Mouse (Mus musculus): ENCODE results near the gene Ccdc9b.

Ccdc9b gene

DNA sequence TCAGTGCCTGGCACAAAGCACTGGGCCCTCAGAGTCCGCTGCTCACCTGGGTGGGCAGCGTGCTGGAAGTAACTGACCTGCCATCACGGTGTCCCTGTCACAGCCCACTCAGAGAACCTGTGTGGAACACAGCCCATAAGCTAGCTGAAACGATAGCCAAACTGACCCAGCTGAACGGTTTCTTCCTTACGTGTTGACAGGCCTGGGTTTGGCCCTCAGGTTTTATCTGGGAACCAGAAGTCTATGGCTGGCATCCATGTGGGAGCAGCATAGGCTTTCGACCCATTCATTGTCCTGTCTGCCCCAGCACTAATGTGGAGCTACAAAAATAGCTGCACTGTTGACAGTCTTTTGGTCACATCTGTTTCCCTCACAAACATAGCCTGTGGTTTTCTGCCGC, 12.0 kb downstream of the Ccdc9b start:
- in situ Hi-C loops (cut with MboI; ENCODE audit: low sequenced_read_pairs), result no loop called here

DNA sequence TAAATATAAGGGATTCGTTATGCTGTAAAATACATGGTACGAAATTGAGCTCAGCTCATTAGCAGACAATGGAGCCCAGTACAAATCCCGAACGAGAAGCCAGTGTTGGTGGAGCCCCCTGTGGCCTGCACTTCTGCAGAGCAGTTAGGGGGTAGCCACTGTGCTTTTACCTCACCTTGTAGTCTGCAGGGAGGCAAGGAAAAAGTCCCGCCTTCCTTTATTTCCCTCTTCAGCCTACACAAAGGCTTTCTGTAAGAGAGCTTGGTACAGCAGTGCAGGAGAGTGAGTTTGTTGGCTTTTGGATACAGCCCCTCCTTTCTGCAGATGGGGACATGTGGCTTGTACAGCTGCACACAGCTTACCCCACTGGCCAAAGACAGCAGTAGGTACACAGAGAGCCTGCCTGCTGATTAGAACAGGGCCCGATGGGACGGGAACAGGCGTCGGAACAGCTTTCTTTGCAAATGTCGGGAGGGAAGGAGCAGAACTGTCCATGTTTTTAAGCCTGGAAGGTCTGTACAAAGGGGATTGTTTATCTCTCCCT, 13.0 kb downstream of the Ccdc9b start:
- in situ Hi-C loops (cut with MboI; ENCODE audit: low sequenced_read_pairs), result loop anchor here (25.0 kb wide), 1 partner anchor 262 kb away; the partner anchor contains the start of gene Srp14

DNA sequence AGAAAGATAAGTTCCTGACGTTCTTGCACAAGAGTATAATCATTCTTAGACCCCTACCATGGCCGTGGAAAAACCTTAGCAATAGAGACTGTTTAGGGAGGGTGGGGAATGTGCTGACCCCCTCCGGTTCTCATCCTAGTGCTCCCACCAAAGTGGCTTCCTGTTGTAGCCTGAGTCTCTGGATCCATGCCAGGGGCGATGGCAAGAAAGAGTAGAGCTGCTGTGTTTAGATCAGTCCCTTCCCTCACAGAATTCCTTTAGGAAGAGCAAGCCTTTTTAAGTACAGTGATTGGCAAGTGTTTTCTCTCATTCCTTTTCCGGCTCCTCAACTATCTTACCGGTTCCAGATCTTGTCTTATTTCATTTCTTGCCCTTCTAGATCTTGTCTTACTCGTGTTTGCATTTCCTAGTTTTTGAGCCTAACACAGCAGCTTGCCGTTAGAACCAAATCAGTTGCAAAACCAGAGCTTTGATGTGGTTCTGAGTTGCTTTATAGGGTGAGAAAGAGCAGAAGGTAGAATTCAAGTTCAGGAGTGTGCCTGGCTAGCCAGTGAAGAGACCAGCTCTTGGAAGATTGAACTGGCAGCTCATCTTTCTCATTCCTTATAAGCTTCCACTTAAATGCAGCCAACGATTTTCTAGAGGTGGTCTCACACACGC, 15.0 kb downstream of the Ccdc9b start:
- in situ Hi-C loops (cut with MboI; ENCODE audit: low sequenced_read_pairs), result loop anchor here (25.0 kb wide), 1 partner anchor 260 kb away; the partner anchor contains the start of gene Srp14

DNA sequence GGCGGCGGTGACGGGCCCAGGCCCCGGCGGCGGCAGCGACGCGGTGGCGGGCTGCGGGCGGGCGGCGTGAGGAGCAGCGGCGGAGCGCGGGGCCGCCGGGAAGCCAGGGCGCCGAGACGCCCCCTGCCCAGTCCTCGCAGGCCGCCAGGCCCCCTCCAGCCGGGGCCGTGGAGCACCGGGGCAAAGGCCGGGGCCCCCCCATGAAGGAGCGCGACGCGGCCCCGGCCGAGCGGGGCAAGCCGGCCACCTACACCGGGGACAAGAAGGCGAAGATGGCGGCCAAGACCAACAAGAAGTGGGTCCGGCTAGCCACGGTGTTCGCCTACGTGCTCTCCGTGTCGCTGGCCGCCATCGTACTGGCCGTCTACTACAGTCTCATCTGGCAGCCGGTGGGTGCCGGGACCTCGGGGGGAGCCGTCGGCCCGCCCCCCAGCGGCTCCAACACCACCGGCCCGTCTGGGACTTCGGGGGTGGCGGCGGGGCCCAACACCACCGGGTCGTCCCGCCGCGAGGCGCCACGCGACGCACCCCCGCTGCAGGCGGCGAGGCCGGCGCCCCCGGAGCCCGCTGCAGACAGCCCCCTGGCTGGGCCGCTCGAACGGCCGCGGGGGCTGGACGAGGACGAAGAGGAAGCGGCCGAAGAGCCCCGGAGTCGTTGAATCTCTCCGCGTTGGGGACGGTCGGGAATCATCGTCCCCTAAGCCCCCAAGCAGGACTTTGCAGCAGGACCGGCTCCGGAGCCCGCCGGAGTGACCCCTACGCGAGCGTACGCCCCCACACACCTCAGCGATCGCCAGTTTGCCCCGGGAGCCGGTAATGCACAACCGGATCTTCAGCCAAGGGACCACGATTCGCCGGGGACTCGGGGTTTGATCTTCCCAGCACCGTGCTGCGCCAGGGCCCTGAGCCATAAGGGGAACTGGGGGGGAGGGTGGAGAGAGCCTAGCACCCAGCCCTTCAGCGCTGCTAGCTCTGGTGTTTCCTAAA, 16.3 kb downstream of the Ccdc9b start:
- in situ Hi-C loops (cut with MboI; ENCODE audit: low sequenced_read_pairs), result loop anchor here (25.0 kb wide), 1 partner anchor 259 kb away; the partner anchor contains the start of gene Srp14

- in situ Hi-C loops (cut with MboI; ENCODE audit: low sequenced_read_pairs), result loop anchor here (25.0 kb wide), 1 partner anchor 258 kb away; the partner anchor contains the start of gene Srp14
Measured at GRCm38 (mm10) chr2:118745232-118745884, 17.1 kb downstream of the Ccdc9b start, which contains the start of gene Inafm2. TSS of gene Inafm2 (plus strand) at chr2:118745758.

DNA sequence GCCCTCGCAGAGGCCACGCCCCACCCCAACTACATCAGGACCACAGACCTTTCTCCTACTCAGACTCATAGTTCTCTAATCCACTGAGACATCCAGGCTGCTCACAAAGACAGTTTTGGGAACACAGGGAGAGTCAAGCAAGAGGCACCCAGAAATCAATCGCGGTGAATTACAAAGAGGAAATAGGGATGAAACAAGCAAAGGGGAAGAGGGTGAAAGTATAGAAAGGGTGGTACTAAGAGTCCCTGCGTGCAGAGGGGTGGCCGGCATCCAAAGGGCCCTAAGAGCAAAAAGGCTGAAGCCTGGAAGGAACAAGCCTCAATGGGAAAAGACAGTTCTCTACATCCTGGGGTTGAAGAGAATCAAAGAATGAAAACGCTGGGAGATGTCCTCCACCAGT, 17.8 kb downstream of the Ccdc9b start:
- in situ Hi-C loops (cut with MboI; ENCODE audit: low sequenced_read_pairs), result loop anchor here (25.0 kb wide), 1 partner anchor 257 kb away; the partner anchor contains the start of gene Srp14

DNA sequence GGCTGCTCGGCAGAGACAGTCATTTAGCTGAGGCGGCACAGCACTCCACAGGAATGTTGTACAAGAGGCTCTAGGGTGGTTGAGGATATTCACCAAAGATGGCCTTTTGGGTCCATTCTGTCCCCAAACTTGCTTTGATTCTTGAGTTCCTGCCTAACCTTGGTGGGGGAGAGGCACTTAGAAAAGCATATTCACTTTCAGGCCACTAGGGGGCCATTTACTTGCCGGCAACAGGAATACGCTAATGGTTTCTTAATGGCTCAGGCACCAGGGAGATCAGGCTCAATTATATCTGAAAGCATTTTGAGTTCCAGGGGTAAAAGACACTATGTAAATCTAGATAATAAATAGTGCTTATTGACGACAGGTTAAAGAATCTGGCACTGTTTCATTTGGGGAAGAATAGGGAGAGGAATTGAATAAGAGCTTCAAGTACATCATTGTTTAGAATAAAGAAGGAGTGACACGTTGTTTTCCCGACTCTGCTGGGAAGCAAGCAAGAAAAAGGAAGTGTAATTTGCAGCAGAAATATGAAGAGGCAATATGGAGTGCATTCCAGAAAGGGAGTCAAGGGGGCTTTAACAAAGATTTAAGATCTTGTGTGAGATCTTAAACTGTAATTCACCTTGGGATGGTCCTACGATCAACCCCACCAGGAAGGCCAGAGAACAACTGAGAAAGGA, 19.1 kb downstream of the Ccdc9b start:
- in situ Hi-C loops (cut with MboI; ENCODE audit: low sequenced_read_pairs), result loop anchor here (25.0 kb wide), 1 partner anchor 256 kb away; the partner anchor contains the start of gene Srp14

DNA sequence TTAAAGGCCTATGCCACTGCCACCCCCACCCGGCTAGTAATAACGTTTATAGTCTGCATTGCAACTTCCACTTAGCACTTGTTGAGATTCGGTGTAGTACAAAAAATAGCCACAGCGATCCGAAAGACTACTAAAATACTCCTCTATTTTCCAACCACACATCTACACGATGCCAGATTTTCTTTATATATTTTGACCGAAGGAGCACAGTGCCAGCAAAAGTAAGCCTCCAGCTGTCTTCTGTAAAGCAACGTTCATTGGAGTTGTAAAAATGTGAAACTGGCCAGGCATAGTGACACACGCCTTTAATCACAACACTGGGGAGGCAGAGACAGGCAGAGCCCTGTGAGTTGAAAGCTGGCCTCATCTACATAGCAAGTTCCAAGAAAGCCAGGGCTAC, 21.3 kb downstream of the Ccdc9b start:
- in situ Hi-C loops (cut with MboI; ENCODE audit: low sequenced_read_pairs), result loop anchor here (25.0 kb wide), 1 partner anchor 254 kb away; the partner anchor contains the start of gene Srp14

DNA sequence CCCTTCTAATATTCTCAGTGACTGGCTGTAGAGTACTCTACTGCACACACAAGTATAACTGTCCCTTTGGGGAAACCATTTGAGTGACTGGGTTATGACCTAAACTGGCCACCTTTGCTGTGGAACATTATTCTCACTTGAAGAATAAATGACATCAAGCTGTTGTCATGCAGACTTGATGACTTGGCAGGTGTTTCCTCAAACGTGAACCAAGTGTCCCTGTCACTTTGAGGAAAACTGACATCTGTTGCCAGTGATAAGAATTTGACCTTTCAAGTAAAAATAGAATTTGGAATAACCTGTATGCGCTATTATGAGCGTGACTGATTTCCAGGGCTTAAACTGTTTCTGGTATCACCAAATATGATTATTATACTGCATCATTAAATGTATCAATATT, 22.1 kb downstream of the Ccdc9b start:
- in situ Hi-C loops (cut with MboI; ENCODE audit: low sequenced_read_pairs), result loop anchor here (25.0 kb wide), 1 partner anchor 253 kb away; the partner anchor contains the start of gene Srp14

DNA sequence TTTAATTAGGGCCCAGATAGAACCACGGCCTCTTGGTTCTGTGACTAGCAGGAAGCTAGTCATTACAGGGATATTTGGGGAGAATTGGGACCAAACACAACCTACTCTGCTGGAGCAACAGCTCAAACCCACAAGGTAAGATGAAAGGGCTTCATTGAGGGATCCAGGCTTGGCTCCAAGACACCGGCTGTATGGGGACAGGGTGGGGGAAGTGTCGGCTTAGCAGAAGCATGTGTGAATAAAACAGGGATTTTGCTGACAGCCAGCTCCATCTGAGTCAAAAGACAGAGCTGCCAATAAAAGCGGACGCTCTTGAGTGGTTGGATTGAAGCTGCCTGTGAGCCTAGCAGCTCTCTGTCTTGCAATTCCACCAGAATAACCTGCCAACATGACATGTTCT, 29.1 kb downstream of the Ccdc9b start:
- in situ Hi-C loops (cut with MboI; ENCODE audit: low sequenced_read_pairs), result loop anchor here (10.0 to 25.0 kb wide), 2 partner anchors 89 to 246 kb away; partner anchors contain the start of gene Srp14

GRCm38 (mm10) chr2:118731981-118732380, 30.5 kb downstream of the Ccdc9b start:
- in situ Hi-C loops (cut with MboI; ENCODE audit: low sequenced_read_pairs), result loop anchor here (10.0 to 25.0 kb wide), 2 partner anchors 87 to 245 kb away; partner anchors contain the start of gene Srp14

GRCm38 (mm10) chr2:118730622-118730915, 31.9 kb downstream of the Ccdc9b start:
- in situ Hi-C loops (cut with MboI; ENCODE audit: low sequenced_read_pairs), result loop anchor here (10.0 to 25.0 kb wide), 2 partner anchors 86 to 243 kb away; partner anchors contain the start of gene Srp14

- in situ Hi-C loops (cut with MboI; ENCODE audit: low sequenced_read_pairs), result loop anchor here (10.0 to 25.0 kb wide), 2 partner anchors 85 to 243 kb away; partner anchors contain the start of gene Srp14
Measured at GRCm38 (mm10) chr2:118729816-118730621, 32.4 kb downstream of the Ccdc9b start.

- in situ Hi-C loops (cut with MboI; ENCODE audit: low sequenced_read_pairs), result loop anchor here (25.0 kb wide), 1 partner anchor 242 kb away; the partner anchor contains the start of gene Srp14
Measured at GRCm38 (mm10) chr2:118729194-118729593, 33.3 kb downstream of the Ccdc9b start.

GRCm38 (mm10) chr2:118728337-118728736, 34.1 kb downstream of the Ccdc9b start, which contains the start of gene Plcb2:
TSS of gene Plcb2 (minus strand) at chr2:118728438.
- in situ Hi-C loops (cut with MboI; ENCODE audit: low sequenced_read_pairs), result loop anchor here (25.0 kb wide), 1 partner anchor 241 kb away; the partner anchor contains the start of gene Srp14

- in situ Hi-C loops (cut with MboI; ENCODE audit: low sequenced_read_pairs), result loop anchor here (25.0 kb wide), 1 partner anchor 241 kb away; the partner anchor contains the start of gene Srp14
Measured at GRCm38 (mm10) chr2:118727911-118728310, 34.5 kb downstream of the Ccdc9b start.

DNA sequence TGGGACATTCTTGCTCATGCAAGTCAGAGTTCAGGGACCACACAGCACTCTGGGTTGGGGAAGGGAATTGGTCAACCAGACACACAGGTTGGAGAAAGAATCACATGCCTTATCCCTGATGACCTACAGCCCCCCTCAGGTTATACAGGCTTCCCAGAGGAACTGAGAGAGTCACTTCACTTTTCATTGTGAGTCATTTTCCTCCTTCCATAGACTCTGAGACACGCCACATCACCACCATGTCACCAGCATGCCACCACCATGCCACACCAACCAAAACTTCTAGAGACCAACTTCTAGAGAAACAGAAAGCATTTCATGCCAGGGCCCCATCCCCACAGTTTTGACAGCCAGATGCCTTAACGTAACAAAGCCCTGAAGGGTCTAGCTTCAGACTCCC, 35.6 kb downstream of the Ccdc9b start:
- in situ Hi-C loops (cut with MboI; ENCODE audit: low sequenced_read_pairs), result loop anchor here (25.0 kb wide), 1 partner anchor 240 kb away; the partner anchor contains the start of gene Srp14

DNA sequence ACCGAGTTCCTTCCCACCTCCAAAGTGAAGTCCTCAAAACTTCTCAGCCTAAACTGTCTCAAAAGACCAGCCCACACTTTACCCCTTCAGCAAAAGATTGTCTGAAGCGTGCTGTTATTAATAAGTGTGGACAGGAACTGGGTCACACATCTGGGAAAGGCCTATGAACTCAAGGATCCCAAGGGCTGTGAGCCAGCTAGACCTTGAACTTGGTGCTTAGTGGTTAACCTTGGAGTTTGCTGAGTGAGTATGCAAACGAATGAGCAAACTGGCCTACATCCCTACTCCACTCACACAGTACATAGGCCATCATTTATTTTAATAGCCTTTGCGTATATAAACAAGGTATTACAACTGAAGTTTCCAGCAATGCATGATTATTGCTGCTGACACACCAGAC, 37.0 kb downstream of the Ccdc9b start:
- in situ Hi-C loops (cut with MboI; ENCODE audit: low sequenced_read_pairs), result loop anchor here (25.0 kb wide), 1 partner anchor 238 kb away; the partner anchor contains the start of gene Srp14
